Mouse (Mus musculus): ENCODE data around the gene Dixdc1. TPM values are rescaled to one million over a fixed set of nuclear protein-coding genes. Genes with fewer than 3 reads are reported as not detected.

Gene Dixdc1
- polyA plus RNA-seq, 1 experiment from 2014 or later = 8.1 TPM

Other genes starting within 250 kb of the Dixdc1 start
- 4.1 and 8.3 TPM in 2 replicates for gene Plet1, start 245.0 kb downstream of the Dixdc1 start, polyA plus RNA-seq (2015; fragmentation: Nextera tagmentation; extraction: Ambion mirVana)
- gene Pts, start 210.8 kb downstream of the Dixdc1 start, polyA plus RNA-seq (2015; fragmentation: Nextera tagmentation; extraction: Ambion mirVana) = 74.6 and 74.7 TPM in 2 replicates
- 5.0 and 6.5 TPM in 2 replicates for gene Il18, start 184.7 kb downstream of the Dixdc1 start, polyA plus RNA-seq (2015; fragmentation: Nextera tagmentation; extraction: Ambion mirVana)
- 0.09 and 0.35 TPM in 2 replicates for gene Bco2, start 184.3 kb downstream of the Dixdc1 start, polyA plus RNA-seq (2015; fragmentation: Nextera tagmentation; extraction: Ambion mirVana)
- gene Tex12, start 178.2 kb downstream of the Dixdc1 start, polyA plus RNA-seq (2015; fragmentation: Nextera tagmentation; extraction: Ambion mirVana) = not detected in 2 replicates
- 298 and 304 TPM in 2 replicates for gene Sdhd, start 135.7 kb downstream of the Dixdc1 start, polyA plus RNA-seq (2015; fragmentation: Nextera tagmentation; extraction: Ambion mirVana)
- gene Timm8b, start 135.6 kb downstream of the Dixdc1 start, polyA plus RNA-seq (2015; fragmentation: Nextera tagmentation; extraction: Ambion mirVana) = 193 and 194 TPM in 2 replicates
- gene Pih1d2, start 122.2 kb downstream of the Dixdc1 start, polyA plus RNA-seq (2015; fragmentation: Nextera tagmentation; extraction: Ambion mirVana) = 8.7 and 9.6 TPM in 2 replicates
- 21.0 and 22.0 TPM in 2 replicates for gene Nkapd1, start 122.1 kb downstream of the Dixdc1 start, polyA plus RNA-seq (2015; fragmentation: Nextera tagmentation; extraction: Ambion mirVana)
- 40.5 and 43.6 TPM in 2 replicates for gene Dlat, start 79.7 kb downstream of the Dixdc1 start, polyA plus RNA-seq (2015; fragmentation: Nextera tagmentation; extraction: Ambion mirVana)
- 14.9 and 18.5 TPM in 2 replicates for gene 2310030G06Rik, start 7.0 kb upstream of the Dixdc1 start, polyA plus RNA-seq (2015; fragmentation: Nextera tagmentation; extraction: Ambion mirVana)
- gene Cryab, start 11.8 kb upstream of the Dixdc1 start, polyA plus RNA-seq (2015; fragmentation: Nextera tagmentation; extraction: Ambion mirVana) = 173 and 174 TPM in 2 replicates
- gene Hspb2, start 12.8 kb upstream of the Dixdc1 start, polyA plus RNA-seq (2015; fragmentation: Nextera tagmentation; extraction: Ambion mirVana) = 21.1 and 26.2 TPM in 2 replicates
- 13.8 and 15.0 TPM in 2 replicates for gene Fdxacb1, start 28.7 kb upstream of the Dixdc1 start, polyA plus RNA-seq (2015; fragmentation: Nextera tagmentation; extraction: Ambion mirVana)
- gene Alg9, start 35.5 kb upstream of the Dixdc1 start, polyA plus RNA-seq (2015; fragmentation: Nextera tagmentation; extraction: Ambion mirVana) = 35.0 and 39.0 TPM in 2 replicates
- gene 1110032A03Rik, start 36.0 kb upstream of the Dixdc1 start, polyA plus RNA-seq (2015; fragmentation: Nextera tagmentation; extraction: Ambion mirVana) = 46.3 and 51.8 TPM in 2 replicates
- 58.9 and 60.3 TPM in 2 replicates for gene Ppp2r1b, start 105.8 kb upstream of the Dixdc1 start, polyA plus RNA-seq (2015; fragmentation: Nextera tagmentation; extraction: Ambion mirVana)